Mouse (Mus musculus): ENCODE measurements at regions not wholly inside any gene's neighbourhood (a gene's known extent, or its start where the extent isn't known, plus 50 kb on each side); places are given as distances from the start of the nearest gene placed in this dataset.

GRCm38 (mm10) chr2:92709668-92710067 lies 110.2 kb downstream of the Chst1 start:
- DNase-seq: no peak

DNA sequence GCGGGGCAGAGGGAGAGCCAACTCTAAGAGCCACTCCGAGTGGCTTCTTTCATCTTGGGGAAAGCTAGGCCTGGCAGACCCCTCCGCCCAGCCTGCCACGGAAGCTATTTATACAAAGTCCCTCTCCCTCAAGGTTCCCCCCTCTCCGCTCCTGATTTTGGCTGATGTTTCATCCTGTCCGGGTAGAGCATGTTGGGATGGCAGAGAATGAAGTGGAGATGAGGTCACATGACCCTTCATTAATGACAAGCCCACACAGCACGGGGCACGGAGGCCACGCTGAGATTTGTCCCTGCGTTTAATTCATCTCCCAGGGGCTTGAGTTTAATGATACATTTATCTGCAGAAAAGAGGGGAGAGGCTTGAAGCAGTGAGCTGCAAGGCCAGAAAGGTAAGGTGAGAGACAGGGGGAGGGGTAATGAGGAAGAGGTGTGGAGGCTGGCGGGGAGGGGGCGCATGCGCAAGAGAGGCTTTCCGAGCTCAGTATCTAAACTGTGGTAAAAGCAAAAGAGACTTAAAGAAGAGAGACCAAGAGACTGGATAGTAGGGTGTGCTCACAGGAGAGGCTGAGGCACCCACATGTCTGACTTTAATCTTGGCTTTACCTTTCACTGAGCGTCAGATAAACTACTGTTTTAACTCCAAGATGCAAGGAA lies 111.7 kb downstream of the Chst1 start:
- no peak for DNase-seq

DNA sequence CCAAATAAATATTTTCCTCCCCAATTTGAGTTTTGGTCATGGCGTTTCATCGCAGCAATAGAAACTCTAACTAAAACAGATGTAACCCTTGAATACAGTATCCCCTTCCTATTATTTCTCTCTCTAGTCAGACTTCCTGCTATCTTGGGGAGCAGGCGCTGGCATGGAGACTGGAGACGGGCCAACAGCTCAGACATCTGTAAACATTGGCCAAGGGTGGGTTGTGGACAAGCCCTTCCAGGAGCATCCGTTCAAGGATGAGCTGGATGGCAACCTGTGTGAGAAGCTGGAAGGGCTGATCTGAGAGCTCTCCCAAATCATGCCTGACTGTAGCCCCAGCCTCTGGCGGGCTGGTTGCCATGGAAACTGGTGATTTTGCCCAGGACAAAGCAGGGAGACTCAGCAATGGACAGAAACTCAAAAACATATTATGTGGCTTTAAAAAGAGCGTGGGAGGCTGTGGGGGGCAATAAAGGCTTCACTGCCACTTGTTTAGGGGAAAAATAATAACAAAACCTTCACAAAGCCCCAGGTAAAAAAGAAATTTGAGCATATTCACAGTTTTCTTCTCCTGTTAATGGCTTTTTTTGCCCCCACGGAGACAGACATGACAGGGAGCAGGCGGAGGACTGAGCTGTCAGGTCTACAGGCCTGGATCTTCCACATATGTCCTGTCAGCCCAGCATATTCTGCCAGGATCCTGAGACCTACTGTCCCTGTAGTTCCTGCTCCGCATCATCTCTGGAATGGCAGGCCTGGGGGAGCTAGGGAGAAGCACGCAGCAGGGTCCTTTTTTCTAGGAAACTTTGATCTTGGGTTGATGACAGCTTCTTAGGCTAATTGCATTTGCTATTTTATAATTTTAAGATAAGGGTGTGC lies 113.0 kb downstream of the Chst1 start:
- no peak for DNase-seq

GRCm38 (mm10) chr2:92717706-92718105 lies 118.2 kb downstream of the Chst1 start:
- DNase-seq: no peak

DNA sequence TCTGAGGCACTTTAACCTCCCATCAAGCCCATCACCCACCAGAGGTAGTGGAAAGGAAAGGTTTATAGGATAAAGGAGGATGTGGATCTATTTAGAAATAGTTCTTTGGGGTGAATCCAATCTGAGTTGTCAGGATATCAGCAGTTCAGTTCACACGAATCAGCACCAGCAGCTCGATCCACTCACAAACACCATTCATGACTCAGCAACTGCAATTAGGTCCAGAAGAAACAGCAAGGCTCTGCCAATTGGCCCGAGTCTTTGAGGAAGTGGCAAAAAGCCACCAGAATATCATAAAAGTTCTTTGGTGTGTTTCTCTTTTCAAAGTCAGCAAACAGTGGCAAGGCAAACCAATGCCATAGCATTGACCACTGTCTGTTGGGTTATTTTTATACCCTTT lies 122.4 kb downstream of the Chst1 start:
- no peak for DNase-seq

GRCm38 (mm10) chr2:92723618-92724263 lies 124.2 kb downstream of the Chst1 start:
- no peak for DNase-seq

GRCm38 (mm10) chr2:92726640-92727039 lies 127.1 kb downstream of the Chst1 start:
- DNase-seq: no peak

GRCm38 (mm10) chr2:92727241-92727640 lies 127.7 kb downstream of the Chst1 start:
- DNase-seq: no peak

DNA sequence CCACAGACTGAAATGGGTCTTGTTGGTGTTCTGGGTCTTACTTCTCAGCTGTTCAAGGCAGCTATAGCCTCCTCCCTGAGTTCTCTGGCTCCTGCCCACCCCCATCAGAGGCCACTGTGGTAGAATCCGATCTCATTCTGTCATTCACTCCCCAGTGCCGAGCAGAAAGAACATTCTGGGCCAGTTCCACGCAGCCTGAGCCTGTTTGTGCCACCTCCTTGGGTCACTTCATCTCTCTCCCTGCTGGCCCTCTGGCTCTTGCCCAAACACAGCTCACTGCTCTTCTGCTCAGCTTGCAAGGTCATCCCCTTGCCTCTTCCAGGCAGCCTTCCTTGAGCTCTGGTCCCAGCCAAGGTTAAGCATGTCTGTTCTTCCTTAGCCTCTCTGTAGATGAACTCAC lies 128.9 kb downstream of the Chst1 start:
- no peak for DNase-seq

DNA sequence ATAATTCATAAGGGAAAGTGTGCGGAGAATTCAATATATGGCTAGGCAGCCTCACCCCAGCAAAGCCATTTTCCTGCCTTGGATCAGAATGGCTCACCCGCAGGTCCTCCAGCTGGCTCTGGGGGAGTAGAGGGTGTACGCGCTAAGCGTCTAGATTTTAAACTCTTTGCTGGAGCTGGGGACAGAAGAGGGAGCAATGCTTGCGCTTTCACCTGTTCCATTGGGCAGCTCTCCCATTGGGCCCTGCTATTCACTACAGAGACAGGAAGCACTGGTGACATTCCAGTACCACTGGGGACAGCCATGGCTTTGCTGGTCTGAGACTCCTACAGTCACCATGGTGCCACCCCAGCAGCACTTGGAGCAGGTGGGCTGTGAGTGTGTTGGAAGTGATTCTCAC lies 130.9 kb downstream of the Chst1 start:
- no peak for DNase-seq

DNA sequence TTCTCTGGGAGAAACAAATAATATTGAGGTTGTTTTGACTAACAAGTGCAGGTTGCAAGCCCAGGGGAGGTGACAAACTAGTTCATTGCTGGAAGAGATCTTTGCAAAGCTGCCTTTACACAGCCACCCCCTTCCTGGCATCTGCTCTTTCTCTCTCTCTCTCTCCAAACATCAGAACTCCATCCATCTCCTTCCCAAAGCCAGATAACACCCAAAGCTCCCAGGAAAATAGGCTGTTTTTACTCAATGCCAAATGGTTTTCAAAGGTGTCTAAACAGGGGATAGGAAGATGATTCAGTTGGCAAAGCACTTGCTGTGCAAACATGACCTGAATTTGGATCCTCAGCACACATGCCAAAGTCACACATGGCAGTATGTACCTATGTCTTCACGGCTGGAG lies 133.9 kb downstream of the Chst1 start:
- DNase-seq: no peak

DNA sequence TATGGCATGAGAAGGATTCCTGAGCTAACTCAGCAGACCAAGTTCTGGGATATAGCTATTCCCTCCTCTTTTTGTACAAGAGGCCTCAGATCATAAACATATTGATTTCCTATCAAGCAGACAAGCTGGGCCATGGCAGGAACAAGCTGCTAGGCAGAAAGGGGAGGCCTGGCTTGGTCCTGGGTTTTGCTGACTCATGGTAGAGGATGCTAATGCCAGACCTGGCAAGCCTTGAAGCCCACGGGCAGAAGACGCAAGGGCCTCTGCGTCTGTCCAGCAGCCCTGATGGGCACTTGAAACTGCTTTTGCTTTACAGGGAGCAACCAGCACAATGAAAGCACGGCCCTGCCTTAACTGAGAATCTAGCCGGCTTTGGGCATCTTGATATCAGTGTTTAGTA lies 136.3 kb downstream of the Chst1 start:
- no peak for DNase-seq

- no peak for DNase-seq
Observed at GRCm38 (mm10) chr2:92737301-92737700, 137.8 kb downstream of the Chst1 start.

GRCm38 (mm10) chr2:92739576-92739975 lies 140.1 kb downstream of the Chst1 start:
- DNase-seq: no peak

DNA sequence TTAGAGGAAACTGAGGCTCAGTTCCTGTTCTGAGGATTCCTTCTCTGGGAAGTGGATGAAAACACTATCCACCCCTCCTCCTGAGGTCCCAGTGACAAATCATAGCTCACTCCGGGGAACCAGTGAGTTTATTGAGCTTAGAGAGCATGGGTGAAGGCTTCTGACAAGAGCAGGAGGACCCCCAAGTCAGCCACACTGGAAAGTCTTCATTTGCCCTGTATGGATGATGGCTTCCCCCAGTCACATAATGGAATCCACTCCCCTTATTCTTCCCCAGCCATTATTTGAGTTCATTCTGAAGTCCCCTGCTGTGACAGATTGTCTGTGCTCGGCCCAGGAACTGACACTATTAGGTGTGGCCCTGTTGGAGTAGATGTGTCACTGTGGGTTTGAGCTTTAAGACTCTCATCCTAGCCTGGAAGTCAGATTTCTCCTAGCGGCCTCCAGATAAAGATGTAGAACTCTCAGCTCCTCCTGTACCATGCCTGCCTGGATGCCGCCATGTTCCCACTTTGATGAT lies 141.3 kb downstream of the Chst1 start:
- DNase-seq: no peak

GRCm38 (mm10) chr2:92742025-92742424 lies 142.5 kb downstream of the Chst1 start:
- DNase-seq: peak; percentile 90

DNA sequence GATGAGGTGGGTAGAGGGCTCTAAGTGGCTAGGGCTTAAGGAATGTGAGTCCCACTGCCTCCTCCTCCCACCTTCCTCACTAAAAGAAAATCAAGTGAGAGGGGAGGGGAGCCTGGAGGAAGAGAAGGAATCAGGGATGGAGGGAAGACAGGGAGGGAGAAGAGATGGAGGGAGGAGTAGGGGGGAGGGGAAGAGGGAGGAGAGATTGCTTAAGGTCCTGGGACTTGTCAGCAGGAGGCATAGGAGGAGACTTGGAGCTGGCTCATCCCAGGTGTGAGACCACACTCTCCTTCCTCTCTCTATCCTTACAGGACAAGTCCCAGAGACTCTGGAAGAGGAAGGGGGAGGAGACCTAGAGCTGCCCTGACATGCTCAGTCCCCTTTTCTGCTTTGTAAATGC lies 143.2 kb downstream of the Chst1 start:
- DNase-seq: no peak

DNA sequence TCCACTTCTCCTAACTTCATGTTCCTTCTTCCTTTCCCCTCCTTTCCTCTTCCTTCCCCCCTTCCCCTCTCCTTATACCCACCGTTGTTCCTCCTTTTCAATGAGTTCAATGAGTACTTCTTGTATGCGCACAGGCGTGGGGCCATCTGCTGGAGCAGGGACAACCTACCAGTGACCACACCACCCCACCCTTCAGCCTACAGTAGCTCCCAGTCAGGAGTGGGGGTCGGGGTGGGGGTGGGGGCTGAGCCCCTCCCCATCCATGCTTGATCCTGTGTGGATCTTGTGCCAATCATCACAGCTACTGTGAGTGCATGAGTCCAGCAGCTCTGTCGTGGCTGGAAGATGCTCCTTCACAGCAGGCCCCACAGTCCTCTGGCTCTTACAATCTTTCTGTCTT lies 143.6 kb downstream of the Chst1 start:
- DNase-seq: no peak

DNA sequence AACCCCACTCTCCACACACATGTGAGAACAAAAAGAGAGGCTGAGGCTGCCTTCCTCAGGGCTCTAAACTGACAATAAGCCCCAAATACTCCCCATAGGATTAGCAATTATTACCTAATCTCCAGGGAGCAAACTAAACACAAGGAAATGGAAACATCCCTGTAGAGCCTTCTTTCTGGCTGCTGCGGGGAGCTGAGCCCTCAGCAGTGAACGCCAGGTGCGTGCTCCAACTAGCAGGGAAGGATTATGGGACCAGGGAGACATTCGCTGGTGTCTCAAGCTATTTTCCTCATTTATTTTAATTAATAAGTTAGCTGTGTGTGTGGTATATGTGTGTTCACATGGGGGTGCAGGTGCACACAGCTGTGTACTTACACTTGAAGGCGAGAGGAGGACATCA lies 144.4 kb downstream of the Chst1 start:
- DNase-seq: no peak

DNA sequence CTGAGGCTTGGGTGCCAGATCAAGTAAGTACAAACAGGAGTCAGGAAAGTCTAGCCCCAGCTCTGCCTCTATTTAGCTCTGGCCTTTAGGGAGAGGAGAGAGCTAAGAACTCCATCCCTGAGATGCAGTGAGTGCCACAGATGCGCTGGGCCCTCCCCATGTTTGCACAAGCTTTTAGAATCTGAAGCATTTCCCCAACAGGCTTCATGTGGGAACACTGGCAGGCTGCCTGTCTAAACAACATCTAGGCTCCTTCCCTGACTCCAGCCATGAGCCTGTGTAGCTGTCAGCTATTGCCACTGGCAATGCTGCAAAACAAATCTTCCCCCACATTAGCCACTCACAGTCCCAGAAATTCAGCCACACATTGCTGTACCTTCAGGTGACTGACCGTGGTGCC lies 147.9 kb downstream of the Chst1 start:
- peak; percentile 27 for DNase-seq

DNA sequence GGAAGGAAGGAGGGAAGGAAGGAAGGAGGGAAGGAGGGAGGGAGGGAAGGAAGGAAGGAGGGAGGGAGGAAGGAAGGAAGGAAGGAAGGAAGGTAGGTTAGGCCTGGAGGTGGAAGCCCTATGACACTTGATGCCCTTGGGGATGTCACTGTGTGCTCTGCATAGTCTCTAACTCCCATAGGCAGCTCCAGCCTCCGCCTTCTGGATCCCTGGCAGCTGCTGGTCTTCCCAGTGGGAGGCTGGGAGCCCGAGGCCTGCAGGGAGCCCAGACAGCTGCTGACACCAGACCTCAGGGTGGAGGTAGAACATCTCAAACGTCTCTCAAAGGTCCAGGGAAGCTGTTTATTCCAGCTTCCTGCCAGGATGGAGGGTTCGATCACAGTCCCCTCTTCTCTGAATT lies 150.6 kb downstream of the Chst1 start:
- no peak for DNase-seq

DNA sequence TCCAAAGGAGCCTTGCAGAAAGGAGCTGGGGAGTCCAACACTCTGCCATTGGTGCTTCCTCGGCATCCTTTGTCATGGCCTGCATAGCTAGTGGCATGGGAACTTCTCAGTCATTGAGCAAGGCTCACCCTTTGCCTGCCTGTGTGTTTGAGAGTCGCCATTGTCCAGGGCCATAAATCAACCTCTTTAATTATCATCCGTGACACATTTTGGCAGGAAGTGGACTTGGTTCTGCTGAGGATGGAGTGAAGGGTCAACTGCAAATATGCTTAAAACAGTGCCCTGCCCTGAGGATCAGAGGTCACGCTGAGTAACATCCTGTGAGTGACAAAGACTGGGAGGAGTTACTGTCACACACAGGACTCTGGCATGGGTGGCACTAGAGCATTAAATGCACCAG lies 151.2 kb downstream of the Chst1 start:
- peak; percentile 53 for DNase-seq

DNA sequence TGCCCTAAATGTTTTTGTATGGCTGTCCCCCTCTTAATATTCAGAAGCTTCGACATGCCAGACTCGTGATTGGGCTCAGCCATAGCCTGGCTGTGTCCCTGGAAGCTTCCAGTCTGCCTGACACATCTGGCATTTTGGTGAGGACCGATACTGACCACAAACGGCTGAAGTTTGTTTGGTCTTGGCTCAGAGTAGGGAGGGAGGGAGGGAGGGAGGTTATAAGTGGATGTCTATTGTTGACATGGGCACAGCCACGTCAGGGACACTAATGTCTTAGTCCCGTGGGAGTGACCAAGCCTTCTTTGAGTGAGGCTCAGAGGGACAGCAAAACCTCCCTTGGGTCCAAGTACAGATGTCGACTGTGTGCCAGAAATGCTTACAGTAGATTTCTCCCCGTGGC lies 151.7 kb downstream of the Chst1 start:
- no peak for DNase-seq

- DNase-seq: no peak
Observed at GRCm38 (mm10) chr2:92752156-92752555, 152.6 kb downstream of the Chst1 start.
